Mouse (Mus musculus) liver, embryonic 13.5 days (tissue): ENCODE measurements around the gene Trpm3. TPM values are rescaled to one million over a fixed set of nuclear protein-coding genes. Genes with fewer than 3 reads are reported as not detected.
A peak's percentile ranks its signal among the peaks of the same experiment; 100 is the strongest.

Source experiments
- ATAC-seq: fragments of 200-750 bp; cut with Nextera tagmentation; 2 replicates; pipeline ENCODE4 v1.8.0; 2017; ENCODE audit warnings: low read depth, mild to moderate bottlenecking, moderate number of reproducible peaks, moderate library complexity
- DNase-seq: peaks from one replicate; pipeline ENCODE4 v3.0.0; 2022
- H3K27ac ChIP-seq: fragments of 300-500 bp; sonication (generic); 2 replicates; pipeline ENCODE4 v1.5.1; 2015; ENCODE audit warnings: moderate library complexity, mild to moderate bottlenecking, inconsistent platforms
- H3K27me3 ChIP-seq: fragments of 300-500 bp; sonication (generic); 2 replicates; pipeline ENCODE4 v1.6.1; 2015; ENCODE audit warnings: mild to moderate bottlenecking, inconsistent platforms
- H3K36me3 ChIP-seq: fragments of 300-500 bp; sonication (generic); 2 replicates; pipeline ENCODE4 v1.6.1; 2015; ENCODE audit warnings: mild to moderate bottlenecking, inconsistent platforms
- H3K4me1 ChIP-seq: fragments of 300-500 bp; sonication (generic); replicated peaks from 2 replicates; pipeline ENCODE4 v1.6.1; 2015; ENCODE audit warnings: inconsistent platforms
- H3K4me2 ChIP-seq: fragments of 300-500 bp; sonication (generic); 2 replicates; pipeline ENCODE4 v1.6.1; 2015; ENCODE audit warnings: inconsistent platforms, mild to moderate bottlenecking, moderate library complexity
- H3K4me3 ChIP-seq: fragments of 300-500 bp; sonication (generic); replicated peaks from 2 replicates; pipeline ENCODE4 v1.5.1; 2015; ENCODE audit warnings: mild to moderate bottlenecking, inconsistent platforms
- H3K9ac ChIP-seq: fragments of 300-500 bp; sonication (generic); 2 replicates; pipeline ENCODE4 v1.6.1; 2015; ENCODE audit warnings: mild to moderate bottlenecking, inconsistent platforms
- H3K9me3 ChIP-seq: fragments of 300-500 bp; sonication (generic); replicated peaks from 2 replicates; pipeline ENCODE4 v1.6.1; 2016; ENCODE audit warnings: inconsistent platforms
- WGBS: fragments of 180-500 bp; shearing (Covaris S2); methylation state at CpG from one replicate; pipeline ENCODE4 v1.1.7; 2015; ENCODE audit not compliant: insufficient replicate concordance; 5-methylcytosine and 5-hydroxymethylcytosine counted together
- polyA plus RNA-seq: library from polyadenylated mRNA; unstranded; fragments of >200 nt; fragmentation: Nextera tagmentation; extraction: Ambion mirVana; gene quantifications from 2 replicates; pipeline ENCODE4 v1.2.1, GENCODE M21; 2015

Gene Trpm3
- 0.05 and 0.08 TPM in 2 replicates for polyA plus RNA-seq

DNA sequence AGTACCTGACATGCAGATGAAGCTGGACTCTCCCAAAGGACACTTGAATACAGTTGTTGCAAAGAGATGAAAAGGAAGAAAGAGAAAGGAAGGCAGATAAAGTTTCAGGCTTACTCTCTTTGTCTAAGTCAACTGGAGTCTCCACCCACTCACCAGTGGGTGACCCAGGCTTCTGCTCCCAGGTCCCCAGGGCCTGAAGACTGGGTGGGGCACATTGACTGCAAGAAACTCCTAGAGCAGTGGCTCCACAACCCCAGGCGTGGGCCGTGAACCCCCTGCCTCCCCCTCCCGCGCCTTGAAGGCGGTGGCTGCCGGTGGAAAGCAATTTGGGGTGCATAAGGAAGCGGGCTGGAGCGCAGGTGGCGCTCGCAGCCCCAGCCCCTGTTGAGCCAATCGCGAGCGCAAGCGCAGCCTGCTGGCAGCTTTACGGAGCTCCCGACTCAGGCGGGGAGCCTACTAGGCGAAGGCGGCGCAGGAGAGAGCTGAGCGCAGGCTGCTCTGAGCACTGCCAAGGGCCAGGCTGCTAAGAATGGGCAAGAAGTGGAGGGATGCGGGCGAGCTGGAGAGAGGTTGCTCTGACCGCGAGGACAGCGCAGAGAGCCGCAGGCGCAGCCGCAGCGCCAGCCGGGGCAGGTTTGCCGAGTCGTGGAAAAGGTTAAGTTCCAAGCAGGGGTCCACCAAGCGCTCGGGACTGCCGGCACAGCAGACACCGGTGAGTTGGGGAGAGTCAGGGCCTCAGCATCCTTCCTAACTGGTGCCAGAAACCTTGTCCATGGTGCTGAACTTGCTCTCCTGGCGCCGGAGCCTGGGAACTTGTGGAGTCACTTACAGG lies at the start of gene Trpm3:
Gene Trpm3, plus strand, starts transcription at position 457 of the 832 bp plus-strand sequence.
- no peak within 1 kb of the TSS for H3K4me2 ChIP-seq
- H3K27ac ChIP-seq, result no peak within 1 kb of the TSS
- no peak within 1 kb of the TSS for H3K9ac ChIP-seq
- no peaks in the 10 kb centered on the region for H3K36me3 ChIP-seq
- peaks cover 14% of the 10 kb centered on the region for H3K27me3 ChIP-seq
- no peak within 1 kb of the TSS for H3K4me3 ChIP-seq
- H3K9me3 ChIP-seq, result no peaks in the 10 kb centered on the region
- ATAC-seq (no peak), DNase-seq (peak; percentile 4)
- no peaks in the 10 kb centered on the region for H3K4me1 ChIP-seq
- 2% methylated on average over 39 of the region's 39 CpGs for WGBS

DNA sequence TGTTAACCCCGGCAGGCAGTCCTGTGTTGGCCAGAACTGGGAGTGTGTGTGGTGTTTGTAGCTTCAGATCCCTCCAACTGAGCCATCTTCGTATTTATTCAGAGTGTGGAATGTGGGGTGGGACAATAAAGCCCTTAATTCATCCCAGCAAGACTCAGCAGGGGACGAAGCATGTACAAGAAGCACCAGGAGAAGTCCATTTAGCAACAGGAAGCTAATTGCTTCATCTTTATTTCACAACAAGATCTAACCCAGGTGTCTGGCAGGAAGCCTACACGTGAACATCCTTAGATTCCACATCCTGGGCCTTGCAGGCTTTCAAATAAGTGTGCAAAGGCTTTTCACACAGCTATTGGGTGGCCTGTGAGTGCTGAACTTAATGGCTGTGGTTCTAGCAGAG lies 38.3 kb upstream of the Trpm3 start:
- no peak overlapping the region for H3K4me3 ChIP-seq
- no peak overlapping the region for H3K27ac ChIP-seq
- 40% methylated on average over 4 of the region's 4 CpGs for WGBS
- ATAC-seq, result no peak
- no peaks in the 10 kb centered on the region for H3K36me3 ChIP-seq
- H3K9ac ChIP-seq, result no peak overlapping the region
- no peaks in the 10 kb centered on the region for H3K27me3 ChIP-seq
- H3K4me2 ChIP-seq, result no peak overlapping the region
- no peaks in the 10 kb centered on the region for H3K9me3 ChIP-seq
- no peak for DNase-seq
- H3K4me1 ChIP-seq, result no peaks in the 10 kb centered on the region

DNA sequence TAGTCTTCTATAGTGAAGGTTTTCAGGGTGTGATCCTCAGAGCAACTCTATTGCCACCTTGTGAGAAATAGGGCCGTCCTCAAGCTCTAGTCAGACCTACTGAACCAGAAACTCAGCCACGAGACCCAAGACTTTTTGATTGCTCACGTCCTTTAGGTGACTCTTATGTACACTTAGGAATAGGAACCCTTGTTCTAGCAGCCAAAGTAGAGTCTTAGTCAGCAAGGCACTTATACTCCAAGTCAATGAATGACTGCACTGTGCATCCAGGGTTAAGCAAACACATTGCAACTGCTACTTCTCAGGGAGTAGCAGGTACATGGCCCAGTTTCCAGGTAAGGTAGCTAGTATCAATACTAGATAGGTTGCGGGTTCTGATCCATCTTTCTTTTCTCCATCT lies 35.0 kb upstream of the Trpm3 start:
- H3K4me2 ChIP-seq, result no peak overlapping the region
- no peak overlapping the region for H3K4me3 ChIP-seq
- DNase-seq (no peak), ATAC-seq (no peak)
- no peaks in the 10 kb centered on the region for H3K36me3 ChIP-seq
- H3K9me3 ChIP-seq, result no peaks in the 10 kb centered on the region
- 51% methylated on average over 4 of the region's 4 CpGs for WGBS
- H3K27ac ChIP-seq, result no peak overlapping the region
- H3K4me1 ChIP-seq, result no peaks in the 10 kb centered on the region
- no peak overlapping the region for H3K9ac ChIP-seq
- no peaks in the 10 kb centered on the region for H3K27me3 ChIP-seq

DNA sequence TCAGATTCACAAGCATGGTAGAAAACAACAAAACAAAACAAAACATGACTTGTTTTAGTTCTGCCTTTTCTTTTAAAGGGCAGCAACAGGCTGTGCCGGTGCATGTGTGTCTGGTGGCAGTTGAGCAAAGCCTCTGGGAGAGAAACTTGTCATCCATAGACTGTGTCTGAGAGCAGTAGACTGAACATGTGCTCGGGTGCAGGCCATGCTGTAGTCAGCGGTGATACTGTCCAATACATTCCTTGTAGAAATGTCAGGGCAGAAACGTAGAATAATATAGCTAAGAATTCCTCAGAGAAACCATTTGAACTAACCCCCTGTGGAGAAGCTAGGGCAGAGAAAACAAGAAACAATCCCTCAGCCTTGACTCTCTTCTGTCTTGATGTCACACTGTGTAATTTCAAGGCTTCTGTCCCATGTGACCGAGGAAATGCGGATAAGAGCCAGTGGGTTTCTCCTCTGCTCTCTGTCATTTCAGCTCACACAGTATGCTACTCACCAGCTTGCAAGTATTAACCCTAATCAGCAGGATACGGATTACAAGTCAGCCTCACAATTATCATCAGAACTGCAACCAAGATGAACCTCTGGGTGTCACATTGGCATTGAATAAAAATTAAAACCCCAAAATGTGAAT lies 33.9 kb upstream of the Trpm3 start:
- Histone ChIP-seq H3K4me2 (no peak overlapping the region), H3K4me3 (no peak overlapping the region), H3K27me3 (no peaks in the 10 kb centered on the region), H3K27ac (no peak overlapping the region), H3K9me3 (no peaks in the 10 kb centered on the region), H3K36me3 (no peaks in the 10 kb centered on the region), H3K9ac (no peak overlapping the region), H3K4me1 (no peaks in the 10 kb centered on the region)
- ATAC-seq, result no peak
- no peak for DNase-seq
- WGBS, result 62% methylated on average over 7 of the region's 7 CpGs

DNA sequence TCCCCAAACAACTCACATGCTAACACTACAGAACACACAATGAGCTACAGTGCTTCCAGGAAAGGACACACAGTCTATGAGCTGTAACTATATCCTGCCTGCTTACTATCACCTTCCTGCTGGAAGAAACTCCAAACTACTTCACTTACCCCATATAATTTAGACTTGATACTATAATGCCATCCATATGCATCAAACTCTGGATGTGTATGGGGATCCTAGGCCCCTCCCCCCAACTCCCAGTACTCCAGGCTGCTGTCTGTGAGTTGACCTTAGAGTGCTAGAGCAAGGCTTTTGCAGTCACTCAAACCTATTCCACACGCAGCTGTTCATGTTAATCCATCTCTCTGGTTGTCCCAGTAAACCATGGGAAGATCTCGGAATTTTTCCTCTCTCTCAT lies 33.2 kb upstream of the Trpm3 start:
- Histone ChIP-seq H3K9ac (no peak overlapping the region), H3K27ac (no peak overlapping the region), H3K4me2 (no peak overlapping the region), H3K27me3 (no peaks in the 10 kb centered on the region), H3K4me3 (no peak overlapping the region), H3K4me1 (no peaks in the 10 kb centered on the region), H3K36me3 (no peaks in the 10 kb centered on the region), H3K9me3 (no peaks in the 10 kb centered on the region)
- DNase-seq (no peak), ATAC-seq (no peak)
- 43% methylated on average over 2 of the region's 2 CpGs for WGBS

DNA sequence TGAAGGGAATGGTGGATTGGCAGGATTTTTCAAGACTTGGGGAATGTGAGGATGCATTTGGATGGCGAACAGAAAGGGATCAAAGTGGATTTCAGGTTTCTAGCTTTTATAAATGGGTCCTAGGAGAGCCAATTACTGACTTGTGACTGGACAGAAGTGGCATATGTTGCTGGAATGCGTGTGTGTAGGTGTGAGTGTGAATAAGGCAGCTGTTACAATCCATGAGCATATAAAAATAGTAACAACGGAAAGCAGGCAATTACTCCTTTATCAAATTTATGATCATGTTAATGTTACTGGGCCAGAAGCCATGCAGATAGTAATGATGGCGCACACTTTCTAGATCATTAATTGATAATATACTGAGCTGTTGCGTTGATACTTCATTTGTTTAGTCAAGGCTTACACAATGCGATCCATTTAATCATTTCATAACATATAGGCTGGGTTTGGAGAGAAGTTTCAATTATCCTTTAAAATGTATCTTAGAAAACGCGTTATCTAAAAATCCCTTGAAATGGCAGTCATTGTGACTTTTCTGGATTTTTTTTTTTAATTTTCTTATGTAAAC lies 29.9 kb upstream of the Trpm3 start:
- H3K9ac ChIP-seq, result no peak overlapping the region
- H3K4me1 ChIP-seq, result no peaks in the 10 kb centered on the region
- DNase-seq, result no peak
- H3K27ac ChIP-seq, result no peak overlapping the region
- no peak for ATAC-seq
- H3K4me3 ChIP-seq, result no peak overlapping the region
- no peaks in the 10 kb centered on the region for H3K9me3 ChIP-seq
- no peaks in the 10 kb centered on the region for H3K36me3 ChIP-seq
- WGBS, result 71% methylated on average over 8 of the region's 8 CpGs
- no peak overlapping the region for H3K4me2 ChIP-seq
- no peaks in the 10 kb centered on the region for H3K27me3 ChIP-seq

DNA sequence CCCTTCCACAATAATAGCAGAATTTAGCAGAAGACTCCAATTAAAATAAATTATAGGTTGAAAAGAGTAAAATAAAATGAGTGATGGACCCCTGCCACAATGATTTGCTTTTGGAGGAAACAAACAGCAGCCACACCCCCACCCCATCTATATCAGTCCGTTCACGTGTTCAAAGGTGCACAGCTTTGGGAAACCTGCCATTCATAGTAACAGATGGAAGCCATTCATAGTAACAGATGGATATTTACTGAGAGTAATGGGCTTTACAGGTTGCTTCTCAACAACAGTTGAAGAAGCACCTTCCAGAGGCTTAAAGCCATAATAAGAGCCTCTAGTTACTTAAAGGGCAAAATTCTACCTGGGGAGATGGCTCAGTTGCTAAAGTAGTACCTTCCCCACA lies 17.9 kb upstream of the Trpm3 start:
- no peaks in the 10 kb centered on the region for H3K9me3 ChIP-seq
- H3K27me3 ChIP-seq, result no peaks in the 10 kb centered on the region
- H3K4me1 ChIP-seq, result no peaks in the 10 kb centered on the region
- no peak overlapping the region for H3K9ac ChIP-seq
- 68% methylated on average over 2 of the region's 2 CpGs for WGBS
- ATAC-seq (no peak), DNase-seq (no peak)
- H3K4me2 ChIP-seq, result no peak overlapping the region
- no peaks in the 10 kb centered on the region for H3K36me3 ChIP-seq
- no peak overlapping the region for H3K4me3 ChIP-seq
- no peak overlapping the region for H3K27ac ChIP-seq

DNA sequence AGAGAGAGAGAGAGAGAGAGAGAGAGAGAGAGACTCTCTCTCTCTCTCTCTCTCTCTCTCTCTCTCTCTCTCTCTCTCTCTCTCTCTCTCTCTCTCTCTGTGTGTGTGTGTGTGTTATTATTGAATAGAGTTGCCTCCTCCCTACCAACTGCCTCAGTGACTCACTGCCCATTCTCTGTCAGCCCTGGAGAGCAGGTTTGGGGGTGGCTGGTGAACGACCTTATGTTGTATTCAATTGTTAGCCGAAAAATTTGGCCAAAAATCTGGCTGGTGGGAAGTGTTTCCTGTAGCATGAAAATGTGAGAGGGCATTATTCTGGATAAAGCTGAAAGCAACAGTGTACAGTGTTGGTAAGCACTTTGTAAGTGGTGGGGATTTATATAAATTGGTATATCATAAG lies 17.2 kb upstream of the Trpm3 start:
- ATAC-seq, result no peak
- no peak overlapping the region for H3K27ac ChIP-seq
- H3K9ac ChIP-seq, result no peak overlapping the region
- H3K36me3 ChIP-seq, result no peaks in the 10 kb centered on the region
- no peak overlapping the region for H3K4me2 ChIP-seq
- DNase-seq, result no peak
- H3K9me3 ChIP-seq, result no peaks in the 10 kb centered on the region
- H3K4me1 ChIP-seq, result no peaks in the 10 kb centered on the region
- no peaks in the 10 kb centered on the region for H3K27me3 ChIP-seq
- H3K4me3 ChIP-seq, result no peak overlapping the region
- WGBS, result 49% methylated on average over 2 of the region's 2 CpGs

DNA sequence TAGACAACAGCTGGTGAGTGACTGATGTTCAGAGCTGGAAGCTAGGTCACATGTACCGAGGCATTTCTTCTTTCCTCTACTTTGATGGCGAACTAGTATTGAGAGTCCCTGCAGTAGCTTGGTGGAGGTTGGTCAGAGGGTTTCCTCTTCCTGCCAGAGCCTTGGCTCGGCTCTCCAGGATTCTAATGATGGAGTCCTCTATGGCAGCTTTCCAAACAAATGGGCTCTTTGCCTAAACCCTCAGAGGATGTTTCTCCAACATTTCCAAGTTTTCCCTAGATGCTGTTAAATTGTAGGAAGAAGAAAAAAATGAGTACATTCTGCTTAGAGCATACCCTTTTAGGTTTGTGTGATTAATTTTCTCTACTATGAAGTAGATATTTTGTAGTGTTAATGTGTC lies 6.2 kb upstream of the Trpm3 start:
- ATAC-seq (no peak), DNase-seq (no peak)
- 46% methylated on average over 3 of the region's 3 CpGs for WGBS
- Histone ChIP-seq H3K27me3 (no peaks in the 10 kb centered on the region), H3K4me2 (no peak overlapping the region), H3K36me3 (no peaks in the 10 kb centered on the region), H3K9me3 (no peaks in the 10 kb centered on the region), H3K4me1 (no peaks in the 10 kb centered on the region), H3K9ac (no peak overlapping the region), H3K4me3 (no peak overlapping the region), H3K27ac (no peak overlapping the region)

DNA sequence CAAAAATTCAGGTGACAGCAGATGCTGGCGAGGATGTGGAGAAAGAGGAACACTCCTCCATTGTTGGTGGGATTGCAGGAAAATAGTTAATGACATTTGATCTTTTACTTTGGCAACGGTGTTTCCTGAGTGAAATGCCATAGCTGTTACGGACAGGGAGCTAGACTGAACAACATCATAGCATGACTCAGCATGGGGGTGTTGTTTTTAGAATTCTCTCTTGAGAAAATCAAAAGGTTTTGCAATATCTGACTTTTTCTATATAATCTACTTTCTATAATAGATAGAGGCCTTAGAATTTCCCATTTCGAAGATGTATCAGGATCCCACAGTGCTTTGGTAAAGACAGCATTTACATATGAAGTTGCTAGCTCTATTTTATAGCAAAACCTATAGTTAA lies 39.7 kb downstream of the Trpm3 start:
- H3K36me3 ChIP-seq, result no peaks in the 10 kb centered on the region
- H3K27ac ChIP-seq, result no peak overlapping the region
- H3K27me3 ChIP-seq, result no peaks in the 10 kb centered on the region

DNA sequence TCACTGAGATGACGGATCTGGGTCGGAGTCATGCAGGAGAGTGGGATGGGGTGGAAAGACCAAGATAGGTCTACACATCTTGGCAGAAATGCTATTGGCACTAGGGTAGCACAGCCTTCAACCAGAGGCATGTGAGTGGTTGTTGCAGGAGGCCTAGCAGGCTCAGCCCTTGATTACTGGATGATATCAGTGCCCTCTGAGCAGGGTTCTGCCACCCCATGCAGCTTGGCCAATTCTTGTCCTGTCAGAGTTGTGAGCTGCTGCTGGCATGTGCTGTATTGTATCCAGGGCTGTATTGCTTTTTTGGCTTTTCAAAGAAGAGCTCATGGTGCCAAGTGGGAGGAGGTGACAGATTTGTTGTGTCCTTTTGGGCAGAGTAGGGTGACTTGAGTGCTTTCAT lies 40.2 kb downstream of the Trpm3 start:
- no peaks in the 10 kb centered on the region for H3K9me3 ChIP-seq
- H3K27me3 ChIP-seq, result no peaks in the 10 kb centered on the region
- H3K9ac ChIP-seq, result no peak overlapping the region
- no peak for ATAC-seq
- H3K36me3 ChIP-seq, result no peaks in the 10 kb centered on the region
- no peak overlapping the region for H3K4me2 ChIP-seq
- no peak overlapping the region for H3K27ac ChIP-seq
- no peaks in the 10 kb centered on the region for H3K4me1 ChIP-seq
- WGBS, result 88% methylated on average over 2 of the region's 2 CpGs
- no peak for DNase-seq
- H3K4me3 ChIP-seq, result no peak overlapping the region

More for the DNA sequence above, 39.7 kb downstream of the Trpm3 start:
- Histone ChIP-seq H3K9ac (no peak overlapping the region), H3K4me3 (no peak overlapping the region), H3K4me2 (no peak overlapping the region), H3K4me1 (no peaks in the 10 kb centered on the region), H3K9me3 (no peaks in the 10 kb centered on the region)
- DNase-seq (no peak), ATAC-seq (no peak)
- WGBS, result 53% methylated on average over 4 of the region's 4 CpGs
